Mouse (Mus musculus) gastrocnemius, adult 8-10 months (tissue): Measurements from ENCODE around the gene Nme7. TPM values are rescaled to one million over a fixed set of nuclear protein-coding genes. Genes with fewer than 3 reads are reported as not detected.

Experiments
- DNase-seq, 2 experiments: peaks; one replicate each; pipeline ENCODE4 v3.0.0; 2022; ENCODE audit warnings: low spot score in 2 of 2
- total RNA-seq, 4 experiments: library from RNA; stranded (reverse); gene quantifications; 2 replicates each; pipeline ENCODE4 v1.2.4; 2022

Gene Nme7
- total RNA-seq, 4 experiments from 2014 or later = 1.2 to 3.5 (median 2.2) TPM

DNA sequence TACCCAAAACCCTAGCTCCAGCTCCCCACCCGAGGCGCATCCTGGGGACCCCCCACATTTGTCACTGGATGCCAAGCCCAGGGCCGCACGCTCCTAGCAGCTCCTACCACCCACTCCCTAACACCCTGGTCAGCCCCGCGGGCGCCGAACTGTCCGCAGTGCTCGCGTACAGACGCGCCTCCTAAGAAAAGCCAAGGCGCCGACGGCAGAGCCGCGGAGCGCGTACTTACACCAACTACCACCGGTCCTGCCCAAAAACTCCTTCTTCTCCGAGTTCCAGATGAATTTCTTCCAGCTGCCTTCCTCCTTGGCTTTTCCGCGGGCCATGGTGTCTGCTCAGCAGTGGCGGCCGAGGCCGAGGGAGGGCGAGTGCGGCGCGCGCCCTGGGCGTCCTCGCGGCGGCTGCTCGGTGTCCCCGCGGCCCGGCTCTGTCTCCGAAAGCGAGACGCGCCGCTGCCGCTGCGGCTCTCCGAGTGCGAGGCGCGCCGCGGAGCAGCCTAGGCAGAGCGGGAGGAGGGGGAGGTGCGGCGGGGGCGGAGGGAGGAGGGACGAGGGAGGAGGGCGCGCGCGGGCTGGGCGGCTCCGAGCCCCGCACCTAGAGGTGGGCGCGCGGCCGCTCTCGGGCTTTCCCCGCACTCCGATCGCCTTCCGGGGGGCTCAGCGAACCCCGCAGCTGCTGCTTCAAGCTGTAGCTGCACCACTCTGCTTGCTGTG is 153.8 kb downstream of the Nme7 start:
- peak in 1 of 2 experiments; percentile 19 for DNase-seq

DNA sequence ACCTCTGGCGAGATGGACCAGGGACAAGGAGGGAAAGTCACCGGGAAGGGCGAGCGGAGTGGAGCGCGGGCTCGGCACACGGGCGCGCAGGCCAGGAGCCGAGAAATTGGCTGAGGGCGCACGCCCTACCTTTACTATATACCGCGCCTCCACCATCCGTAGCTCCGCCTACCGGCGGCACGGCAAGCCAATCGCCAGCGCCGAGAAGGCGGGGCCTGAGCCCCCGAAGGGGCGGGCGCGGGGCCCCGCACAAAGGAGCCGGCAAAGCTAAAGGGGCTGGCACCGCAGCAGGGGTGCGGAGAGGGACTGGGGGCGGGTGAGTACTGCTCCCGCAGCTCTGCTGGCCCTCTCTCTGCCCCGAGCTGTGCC is 154.3 kb downstream of the Nme7 start, which contains the start of gene Atp1b1:
Gene Atp1b1, minus strand, starts transcription at position 111 of the 369 bp plus-strand sequence.
- peak; percentile 37 to 57 for DNase-seq

DNA sequence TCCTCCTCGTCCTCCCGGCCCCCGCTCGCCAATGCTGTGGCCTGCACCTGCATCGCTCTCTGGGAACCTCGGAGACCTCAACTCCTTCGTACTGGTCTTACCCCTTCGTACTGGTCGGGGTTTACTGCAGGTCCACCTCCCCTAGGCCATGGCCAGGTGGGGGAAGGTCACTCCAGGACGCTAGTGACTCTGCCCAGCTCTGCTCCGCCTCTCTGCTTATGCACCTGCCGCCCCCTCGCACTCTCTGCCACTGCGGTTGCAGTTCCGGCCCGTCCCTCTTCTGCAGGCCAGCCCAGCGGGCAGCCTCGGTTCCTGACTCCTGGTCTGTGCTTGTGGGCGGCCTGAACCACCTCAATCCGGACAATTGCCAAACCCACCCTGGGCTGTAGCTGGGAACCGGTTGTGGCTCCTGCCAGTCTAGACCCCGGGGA is 154.7 kb downstream of the Nme7 start:
- DNase-seq = peak in 1 of 2 experiments; percentile 30

DNA sequence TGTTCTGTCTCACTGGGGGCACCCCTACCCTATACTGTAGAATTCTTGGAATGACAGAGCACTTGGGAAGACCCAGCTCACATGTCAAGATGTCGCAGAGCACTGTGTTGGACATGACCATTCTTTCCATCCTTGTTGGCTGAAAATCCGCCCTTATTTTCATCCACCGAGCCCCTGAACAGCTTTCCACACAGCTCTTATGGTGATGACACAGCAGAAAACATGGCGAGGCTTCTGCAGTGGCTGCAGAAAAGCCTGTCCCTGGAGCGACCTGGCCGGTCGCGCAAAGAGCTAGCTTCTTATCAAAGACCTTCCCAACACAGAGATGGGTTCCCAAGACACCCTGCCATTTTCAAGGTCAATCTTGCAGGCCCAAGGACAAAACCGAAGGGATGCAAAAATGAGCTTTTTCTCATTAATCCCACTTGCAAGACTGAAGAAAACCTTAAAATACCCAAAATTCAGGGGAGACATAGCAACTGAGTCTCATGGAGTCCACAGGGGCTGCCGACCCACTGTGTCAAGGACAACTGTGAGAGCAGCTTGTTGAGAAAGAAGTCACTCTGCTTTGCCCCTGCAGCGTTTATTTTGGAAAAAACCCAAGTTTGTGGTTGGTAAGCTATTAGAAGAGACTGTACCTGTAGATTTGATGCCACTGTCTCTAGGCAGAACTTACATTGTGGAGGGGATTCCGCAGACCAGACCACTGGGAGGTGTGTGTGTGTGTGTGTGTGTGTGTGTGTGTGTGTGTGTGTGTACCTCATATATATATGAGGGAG is 155.4 kb downstream of the Nme7 start:
- DNase-seq = no peak

DNA sequence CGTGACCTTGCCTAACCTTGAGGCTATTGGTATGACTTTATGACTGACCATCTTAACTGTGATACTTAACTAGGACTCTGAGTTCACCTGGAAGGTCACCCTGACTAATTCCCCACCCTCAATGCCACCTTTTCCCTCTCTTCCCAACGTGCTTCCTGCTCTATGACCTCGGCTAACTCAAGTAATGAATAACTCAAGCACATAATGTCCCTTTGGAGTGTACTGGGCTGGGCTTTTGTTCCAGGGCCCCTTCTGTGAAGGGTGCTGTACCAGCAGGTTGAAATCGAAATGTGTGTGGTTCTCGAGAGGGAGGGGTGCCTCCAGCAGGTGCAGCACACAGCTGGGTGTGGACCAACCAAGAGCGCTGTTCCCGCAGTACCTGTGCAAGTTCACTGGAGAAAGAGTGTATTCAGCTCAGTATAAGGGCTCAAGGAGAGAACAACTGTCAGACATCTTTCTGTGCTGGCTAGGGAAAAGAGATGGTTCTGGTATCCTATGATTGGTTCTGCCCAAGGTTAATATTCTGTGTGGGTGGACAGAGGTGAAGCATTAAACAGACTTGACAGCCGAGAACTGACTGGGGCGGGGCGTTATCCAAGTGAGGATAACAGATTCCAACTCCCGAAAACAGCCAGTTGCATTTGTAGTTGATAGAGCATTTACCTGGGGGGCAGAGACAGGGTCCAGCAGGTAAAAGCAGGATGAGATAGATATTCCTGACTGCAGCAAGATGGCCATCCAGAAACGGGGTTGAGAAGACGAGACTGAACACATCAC is 157.2 kb downstream of the Nme7 start:
- no peak for DNase-seq

DNA sequence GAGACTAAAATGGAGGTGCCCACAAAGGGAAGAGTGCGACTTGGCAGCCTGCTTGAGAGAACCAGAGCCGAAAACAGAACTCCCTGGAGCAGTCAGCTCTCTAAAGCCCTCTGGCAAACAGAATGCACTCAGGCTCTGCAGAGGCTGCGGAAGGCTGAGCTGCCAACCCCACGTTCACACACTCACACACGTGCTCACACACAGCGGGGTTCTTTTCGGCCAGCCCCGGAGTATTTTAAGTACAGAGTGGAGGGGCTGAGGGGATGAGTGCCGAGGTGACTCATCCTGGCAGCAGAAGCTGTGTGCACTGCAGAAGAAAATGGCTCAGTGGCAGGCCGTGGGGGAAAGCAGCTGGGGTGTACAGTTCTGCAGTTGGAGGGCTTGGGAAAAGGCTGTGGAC is 157.8 kb downstream of the Nme7 start:
- peak; percentile 14 to 46 for DNase-seq

DNA sequence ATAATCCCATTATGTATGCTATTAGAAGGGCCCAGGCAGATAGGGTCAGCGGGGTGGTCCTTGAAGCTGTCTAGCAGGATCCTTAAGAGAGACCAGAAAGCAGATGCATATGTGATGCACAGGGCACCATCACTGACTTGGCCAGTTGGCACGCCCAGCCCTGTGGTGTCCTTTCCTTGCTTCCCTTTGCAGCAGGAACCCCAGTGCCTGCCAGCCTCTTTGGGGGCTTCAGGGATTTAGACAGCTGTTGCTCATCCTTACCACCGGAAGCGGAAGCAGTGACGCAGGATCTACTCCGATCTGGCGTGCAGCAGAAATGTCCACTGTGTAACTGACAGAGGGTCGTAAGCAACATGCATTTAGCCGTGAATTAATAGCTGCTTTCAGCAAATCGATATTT is 163.5 kb downstream of the Nme7 start:
- no peak for DNase-seq

DNA sequence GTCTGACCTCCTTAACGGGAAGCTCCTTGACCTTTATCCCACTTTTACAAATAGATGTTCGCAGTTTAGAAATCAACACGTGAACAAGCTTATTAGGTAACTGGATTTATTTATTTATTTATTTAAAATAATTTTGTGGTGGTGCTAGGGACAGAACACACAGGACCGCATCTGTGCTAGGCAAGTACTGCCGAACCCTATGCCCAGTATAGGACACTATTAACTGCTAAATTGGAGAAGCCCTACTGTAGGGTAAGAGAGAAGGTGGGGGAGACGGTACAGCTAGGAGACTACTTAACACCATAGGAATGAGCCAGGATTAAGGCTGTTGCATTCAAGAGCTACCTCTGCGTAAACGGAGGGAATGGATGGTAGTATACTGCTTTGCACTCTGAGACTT is 164.4 kb downstream of the Nme7 start:
- no peak for DNase-seq

DNA sequence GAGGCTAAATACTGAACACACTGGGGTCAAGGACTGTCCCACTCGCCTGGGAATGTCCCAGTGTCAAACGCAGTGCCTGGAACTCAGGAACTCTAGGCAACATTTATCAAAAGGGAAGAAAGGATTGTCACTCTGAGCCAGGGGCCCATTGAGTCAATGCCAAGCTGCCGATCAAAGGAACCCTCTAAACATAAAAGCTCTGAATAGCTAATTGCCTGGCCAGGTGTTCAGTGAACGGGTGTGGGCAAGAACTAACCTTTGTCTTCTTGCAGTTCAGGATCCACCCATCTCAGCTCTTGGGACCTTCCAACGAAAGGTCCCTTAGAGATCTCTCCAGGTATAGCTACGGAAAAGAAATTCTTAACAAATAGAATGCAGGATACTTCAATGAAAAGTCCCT is 167.1 kb downstream of the Nme7 start:
- DNase-seq = no peak

DNA sequence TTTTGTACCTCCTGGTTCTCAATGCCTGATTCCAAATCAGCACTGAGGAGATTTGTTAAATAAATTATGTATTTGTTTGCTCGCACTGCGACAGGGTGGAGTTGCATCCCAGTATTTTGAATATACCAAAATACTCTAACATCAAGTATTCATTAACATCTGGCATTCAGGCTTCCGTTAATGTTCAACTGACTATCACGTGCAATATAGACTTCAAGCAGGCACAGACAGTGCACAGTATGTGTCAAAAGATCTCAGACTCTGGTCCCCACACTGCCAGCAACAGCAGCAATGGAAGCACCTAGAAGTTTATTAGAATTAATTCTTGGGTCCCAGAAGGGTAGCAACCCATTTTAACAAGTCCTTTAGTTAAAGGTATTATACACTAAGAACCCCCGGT is 167.7 kb downstream of the Nme7 start:
- DNase-seq = no peak

DNA sequence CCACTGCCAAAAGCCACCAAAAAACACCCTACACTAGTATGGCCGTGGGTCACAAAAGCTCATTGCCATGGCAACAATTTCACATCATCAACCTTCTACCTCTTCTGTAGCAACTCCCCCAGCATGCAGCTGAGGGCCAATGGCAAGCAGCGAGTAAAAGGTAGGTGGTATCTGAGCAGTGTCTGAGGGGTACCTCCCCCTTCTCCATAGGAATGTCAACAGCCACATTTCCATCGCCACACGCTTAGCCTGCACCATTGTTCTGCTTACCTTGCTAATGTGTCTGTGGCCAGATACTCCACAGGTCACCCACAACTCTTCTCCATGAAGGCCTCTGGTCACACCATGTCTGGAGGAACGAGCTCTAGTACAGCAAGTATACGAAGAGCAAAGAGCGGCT is 169.5 kb downstream of the Nme7 start:
- no peak for DNase-seq

DNA sequence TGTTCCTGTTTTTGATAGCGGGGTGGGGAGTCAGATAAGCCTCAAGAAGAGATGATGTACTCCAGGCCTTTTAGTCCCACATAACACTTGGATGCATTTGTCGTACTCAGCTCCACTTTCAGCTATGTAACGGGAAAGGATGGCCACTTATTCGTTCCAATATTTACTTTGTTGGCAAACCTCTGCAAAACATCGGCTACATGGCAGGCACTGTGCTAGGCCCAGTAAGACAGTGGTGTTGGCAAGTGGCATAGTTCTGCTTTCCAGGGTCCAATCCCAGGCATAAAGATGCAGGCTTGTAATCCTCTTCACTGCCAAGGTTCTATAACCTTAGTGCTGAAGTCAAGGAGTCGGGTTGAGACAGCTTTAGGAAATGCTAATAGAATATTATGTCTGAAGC is 170.4 kb downstream of the Nme7 start:
- DNase-seq = no peak

DNA sequence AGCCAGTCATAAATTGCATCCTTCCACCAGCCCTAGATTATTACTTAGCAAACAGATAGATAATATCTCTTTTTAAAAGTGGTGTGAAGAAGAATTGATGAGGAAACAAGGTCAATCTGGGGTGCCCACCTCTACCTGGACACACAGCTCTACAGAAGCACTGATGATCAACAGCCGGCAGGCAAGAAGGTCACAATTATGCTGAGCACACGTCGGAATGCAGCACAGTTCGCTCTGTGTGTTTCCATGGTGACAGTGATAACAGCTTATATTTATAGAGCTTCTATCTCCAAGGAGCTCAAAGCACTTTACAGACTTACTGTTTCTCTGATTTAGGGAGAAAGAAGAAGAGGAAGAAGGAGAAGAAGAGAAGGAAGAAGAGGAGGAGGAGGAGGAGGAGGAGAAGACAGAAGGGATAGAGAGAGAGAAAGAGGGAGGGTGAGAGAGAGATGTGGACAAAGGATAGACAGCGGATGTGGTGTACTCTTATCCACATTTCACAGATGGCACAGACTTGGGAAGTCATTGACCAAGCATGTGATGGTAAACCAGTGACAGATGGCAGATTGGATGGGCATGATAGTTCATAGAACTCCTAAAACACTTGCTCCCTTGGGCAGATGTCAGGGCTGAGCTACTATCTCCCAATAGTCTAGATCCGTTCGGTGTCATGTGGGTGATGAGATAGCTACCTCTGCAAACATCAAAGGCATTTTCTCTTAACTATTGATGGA is 171.0 kb downstream of the Nme7 start:
- DNase-seq = no peak

DNA sequence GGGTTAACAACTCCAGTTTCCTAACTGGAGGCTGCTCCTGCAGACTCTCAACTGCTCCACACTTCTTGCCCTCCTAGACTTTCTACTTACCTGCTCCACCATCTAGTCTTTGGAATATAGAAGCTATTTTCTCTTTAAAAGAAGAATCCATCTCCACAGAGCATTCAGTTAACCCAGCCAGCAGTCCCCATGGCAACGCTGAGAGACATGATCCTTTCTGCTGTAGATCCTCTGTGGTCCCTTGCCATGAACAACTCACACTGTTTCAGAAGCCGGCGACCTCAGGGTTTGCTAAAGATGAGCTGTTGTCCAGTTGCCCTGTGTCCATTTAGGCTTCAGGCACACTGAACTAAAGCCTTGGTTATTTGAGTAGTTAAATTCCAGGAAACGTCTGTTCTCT is 172.0 kb downstream of the Nme7 start:
- DNase-seq = no peak

DNA sequence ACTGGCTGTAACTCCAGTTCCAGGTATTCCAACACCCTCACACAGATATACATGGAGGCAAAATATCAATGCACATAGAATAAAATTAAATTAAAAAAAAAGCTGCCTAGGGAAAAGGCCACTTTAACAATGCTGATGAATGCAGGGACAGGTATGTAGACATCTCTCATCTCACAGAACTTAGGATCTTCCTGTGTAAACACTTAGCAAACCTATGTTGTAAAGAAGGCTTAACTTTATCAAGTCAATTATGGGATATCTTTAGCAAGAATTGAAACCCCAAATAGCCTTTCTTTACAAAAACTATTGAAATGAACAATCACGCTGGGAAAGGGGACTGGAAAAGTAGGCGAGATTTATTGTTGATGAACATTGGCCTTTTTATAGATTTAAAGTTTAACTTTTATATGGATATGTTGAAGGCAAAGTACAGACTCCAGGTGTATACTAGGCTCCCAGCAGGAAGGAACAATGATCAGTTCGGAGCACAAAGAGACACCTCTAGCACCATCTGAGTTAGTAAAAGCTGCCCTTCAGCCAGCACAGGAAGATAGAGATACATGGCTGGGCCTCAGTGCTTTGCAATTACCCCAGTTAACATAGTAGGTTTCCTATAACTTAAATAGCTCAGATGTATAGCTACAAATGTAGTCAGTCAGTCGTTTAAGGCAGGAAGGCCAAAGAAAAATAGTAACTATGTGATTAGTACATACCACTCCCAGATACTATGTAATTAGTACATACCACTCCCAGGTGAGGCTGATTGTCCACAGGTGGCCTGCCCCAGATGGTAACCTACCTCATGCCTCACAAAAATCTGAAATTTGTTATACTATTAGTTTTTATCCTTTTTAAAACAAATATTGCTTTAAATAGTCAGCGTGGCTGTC is 177.1 kb downstream of the Nme7 start:
- no peak for DNase-seq

DNA sequence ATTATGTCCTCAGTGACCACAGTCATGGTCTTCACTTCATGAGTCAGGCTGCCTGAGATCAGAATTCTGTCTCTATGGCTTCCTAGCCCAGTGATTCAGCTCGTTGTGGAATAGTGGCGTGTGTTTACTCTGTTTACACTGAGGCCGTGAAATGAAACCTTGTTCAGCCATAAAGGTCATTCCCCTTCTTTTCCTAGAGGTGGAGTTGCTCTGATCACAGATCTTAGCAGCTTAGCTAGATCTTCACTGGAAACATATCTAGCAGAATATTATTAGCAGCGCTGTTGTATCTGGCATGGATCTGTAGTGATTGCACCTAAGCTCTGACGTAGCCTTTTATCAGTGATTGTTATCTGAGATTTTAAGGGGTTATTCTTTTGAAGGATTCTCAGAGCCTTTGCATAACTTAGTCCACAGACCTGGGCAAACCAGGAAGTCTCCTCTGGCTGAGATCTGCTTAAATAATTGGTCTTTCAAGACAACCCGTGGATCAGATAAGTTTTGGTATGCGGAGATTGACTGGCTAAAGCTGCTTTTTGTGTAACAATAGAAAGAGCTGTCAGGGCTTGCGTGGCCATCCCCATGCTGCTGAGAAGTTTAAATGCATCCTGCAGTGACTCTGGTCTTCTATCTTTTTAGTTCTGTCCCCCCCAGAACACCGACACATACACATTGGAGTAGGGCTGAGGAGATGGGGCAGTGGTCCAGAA is 177.9 kb downstream of the Nme7 start:
- no peak for DNase-seq

DNA sequence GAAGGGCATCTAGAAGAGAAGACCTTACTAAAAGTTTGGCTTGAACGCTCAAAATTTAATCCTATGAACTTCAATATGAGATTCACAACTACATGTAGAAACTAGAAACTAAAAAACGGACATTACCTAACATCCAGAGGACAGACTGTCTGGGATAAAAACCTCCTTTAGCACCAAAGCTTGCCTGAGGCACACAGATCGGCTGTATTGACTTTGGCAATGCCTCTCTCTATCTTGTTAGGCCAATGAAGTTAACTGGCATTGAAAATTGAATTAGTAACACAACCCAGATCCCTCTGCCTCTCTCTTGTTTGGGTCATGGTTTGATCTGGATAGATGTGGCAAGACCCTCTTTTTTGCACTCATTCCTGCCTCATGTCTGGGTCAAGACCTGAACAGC is 178.9 kb downstream of the Nme7 start:
- no peak for DNase-seq

DNA sequence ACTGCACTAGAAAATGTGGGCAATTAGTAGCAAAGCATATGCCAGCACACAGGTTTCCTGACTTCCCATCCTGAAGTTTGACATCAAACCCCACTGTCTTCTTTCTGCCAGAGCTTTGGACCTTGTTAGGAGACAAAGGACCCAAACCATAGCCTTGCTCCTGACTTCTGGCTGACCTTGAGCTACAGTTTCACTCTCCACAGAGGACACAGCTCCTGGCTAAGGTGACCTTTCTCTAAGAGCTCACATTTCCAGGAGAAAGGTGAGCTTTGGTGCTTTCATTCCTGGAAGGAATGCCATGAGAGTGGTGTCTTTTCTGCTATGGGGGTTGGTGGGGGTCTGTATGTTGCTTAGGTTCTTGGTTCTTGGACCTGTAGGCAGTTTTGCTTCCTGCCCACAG is 179.8 kb downstream of the Nme7 start:
- DNase-seq = no peak
